Mouse (Mus musculus): Measurements from ENCODE around the gene Macrod1. TPM values are rescaled to one million over a fixed set of nuclear protein-coding genes. Genes with fewer than 3 reads are reported as not detected.

The Macrod1 gene
- 9.9 and 10.7 TPM in 2 replicates for polyA plus RNA-seq (2014; fragmentation: Nextera tagmentation; extraction: Ambion mirVana)

- Histone ChIP-seq H3K27me3 (ENCODE audit: control insufficient read depth, insufficient read depth, low read length) (peaks cover 5% of the 10 kb centered on the region; the same call in 1 of the 2 replicates), H3K4me1 (ENCODE audit: control insufficient read depth, insufficient read depth, low read length) (peaks cover 7% of the 10 kb centered on the region), H3K27ac (ENCODE audit: low read depth, low read length) (no peak within 1 kb of the TSS; the same call in 1 of the 2 replicates), H3K4me3 (ENCODE audit: low read length) (peak within 1 kb of the TSS; percentile 74), H3K36me3 (ENCODE audit: control insufficient read depth, insufficient read depth, low read length) (no peaks in the 10 kb centered on the region), H3K9ac (ENCODE audit: low read depth, low read length) (peak within 1 kb of the TSS; percentile 64), H3K9me3 (ENCODE audit: control insufficient read depth, low read length) (no peaks in the 10 kb centered on the region), H3K4me2 (replicated peaks; ENCODE audit: low read depth, low read length) (peak within 1 kb of the TSS; percentile 99)
- WGBS = 1% methylated on average over 57 of the region's 72 CpGs
- ATAC-seq (ENCODE audit: low FRiP score, low TSS enrichment) = peak; percentile 54
These were observed at the start of gene Macrod1 for GRCm38 (mm10) chr19:7056248-7057087. Macrod1 (plus strand) TSS chr19:7056810.

- Histone ChIP-seq H3K9ac (ENCODE audit: low read depth, low read length) (no peak overlapping the region), H3K4me1 (ENCODE audit: control insufficient read depth, insufficient read depth, low read length) (no peaks in the 10 kb centered on the region), H3K9me3 (ENCODE audit: control insufficient read depth, low read length) (no peaks in the 10 kb centered on the region), H3K27me3 (ENCODE audit: control insufficient read depth, insufficient read depth, low read length) (no peaks in the 10 kb centered on the region), H3K4me3 (ENCODE audit: low read length) (no peak overlapping the region), H3K27ac (ENCODE audit: low read depth, low read length) (no peak overlapping the region), H3K36me3 (ENCODE audit: control insufficient read depth, insufficient read depth, low read length) (no peaks in the 10 kb centered on the region), H3K4me2 (replicated peaks; ENCODE audit: low read depth, low read length) (no peak overlapping the region)
- ATAC-seq (ENCODE audit: low FRiP score, low TSS enrichment) = no peak
- 89% methylated on average over 9 of the region's 9 CpGs for WGBS
These were observed 49.6 kb upstream of the Macrod1 start for GRCm38 (mm10) chr19:7006892-7007593.

GRCm38 (mm10) chr19:7012426-7012825 is 44.2 kb upstream of the Macrod1 start:
- H3K4me2 ChIP-seq (replicated peaks; ENCODE audit: low read depth, low read length) = no peak overlapping the region
- no peaks in the 10 kb centered on the region for H3K4me1 ChIP-seq (ENCODE audit: control insufficient read depth, insufficient read depth, low read length)
- no peak overlapping the region for H3K4me3 ChIP-seq (ENCODE audit: low read length)
- H3K36me3 ChIP-seq (ENCODE audit: control insufficient read depth, insufficient read depth, low read length) = no peaks in the 10 kb centered on the region
- ATAC-seq (ENCODE audit: low FRiP score, low TSS enrichment) = no peak
- 63% methylated on average over 4 of the region's 4 CpGs for WGBS
- H3K9me3 ChIP-seq (ENCODE audit: control insufficient read depth, low read length) = no peaks in the 10 kb centered on the region
- no peak overlapping the region for H3K9ac ChIP-seq (ENCODE audit: low read depth, low read length)
- H3K27me3 ChIP-seq (ENCODE audit: control insufficient read depth, insufficient read depth, low read length) = no peaks in the 10 kb centered on the region
- H3K27ac ChIP-seq (ENCODE audit: low read depth, low read length) = no peak overlapping the region

- H3K9me3 ChIP-seq (ENCODE audit: control insufficient read depth, low read length) = no peaks in the 10 kb centered on the region
- H3K4me3 ChIP-seq (ENCODE audit: low read length) = no peak overlapping the region
- no peak overlapping the region for H3K4me2 ChIP-seq (replicated peaks; ENCODE audit: low read depth, low read length)
- no peak for ATAC-seq (ENCODE audit: low FRiP score, low TSS enrichment)
- H3K4me1 ChIP-seq (ENCODE audit: control insufficient read depth, insufficient read depth, low read length) = no peaks in the 10 kb centered on the region
- no peak overlapping the region for H3K27ac ChIP-seq (ENCODE audit: low read depth, low read length)
- H3K36me3 ChIP-seq (ENCODE audit: control insufficient read depth, insufficient read depth, low read length) = peaks cover 8% of the 10 kb centered on the region
- H3K9ac ChIP-seq (ENCODE audit: low read depth, low read length) = 0 out of 2 replicates have a peak overlapping the region, but pooled peaks have one; percentile 12
- H3K27me3 ChIP-seq (ENCODE audit: control insufficient read depth, insufficient read depth, low read length) = no peaks in the 10 kb centered on the region
- 89% methylated on average over 9 of the region's 9 CpGs for WGBS
These were observed 42.6 kb upstream of the Macrod1 start for GRCm38 (mm10) chr19:7013984-7014383.

GRCm38 (mm10) chr19:7014481-7015135 is 42.0 kb upstream of the Macrod1 start:
- H3K9ac ChIP-seq (ENCODE audit: low read depth, low read length) = 0 out of 2 replicates have a peak overlapping the region, but pooled peaks have one; percentile 12
- no peak overlapping the region for H3K4me3 ChIP-seq (ENCODE audit: low read length)
- no peak overlapping the region for H3K4me2 ChIP-seq (replicated peaks; ENCODE audit: low read depth, low read length)
- no peaks in the 10 kb centered on the region for H3K27me3 ChIP-seq (ENCODE audit: control insufficient read depth, insufficient read depth, low read length)
- no peaks in the 10 kb centered on the region for H3K4me1 ChIP-seq (ENCODE audit: control insufficient read depth, insufficient read depth, low read length)
- 95% methylated on average over 19 of the region's 20 CpGs for WGBS
- no peak for ATAC-seq (ENCODE audit: low FRiP score, low TSS enrichment)
- no peaks in the 10 kb centered on the region for H3K9me3 ChIP-seq (ENCODE audit: control insufficient read depth, low read length)
- no peak overlapping the region for H3K27ac ChIP-seq (ENCODE audit: low read depth, low read length)
- peaks cover 15% of the 10 kb centered on the region for H3K36me3 ChIP-seq (ENCODE audit: control insufficient read depth, insufficient read depth, low read length)

- Histone ChIP-seq H3K4me2 (replicated peaks; ENCODE audit: low read depth, low read length) (no peak overlapping the region), H3K27me3 (ENCODE audit: control insufficient read depth, insufficient read depth, low read length) (no peaks in the 10 kb centered on the region), H3K9me3 (ENCODE audit: control insufficient read depth, low read length) (no peaks in the 10 kb centered on the region), H3K36me3 (ENCODE audit: control insufficient read depth, insufficient read depth, low read length) (peaks cover 47% of the 10 kb centered on the region), H3K4me1 (ENCODE audit: control insufficient read depth, insufficient read depth, low read length) (no peaks in the 10 kb centered on the region), H3K27ac (ENCODE audit: low read depth, low read length) (no peak overlapping the region), H3K4me3 (ENCODE audit: low read length) (no peak overlapping the region), H3K9ac (ENCODE audit: low read depth, low read length) (no peak overlapping the region)
- no peak for ATAC-seq (ENCODE audit: low FRiP score, low TSS enrichment)
- WGBS = 72% methylated on average over 12 of the region's 12 CpGs
These were observed 38.8 kb upstream of the Macrod1 start for GRCm38 (mm10) chr19:7017541-7018457.

GRCm38 (mm10) chr19:7018546-7018945 is 38.1 kb upstream of the Macrod1 start:
- Histone ChIP-seq H3K27me3 (ENCODE audit: control insufficient read depth, insufficient read depth, low read length) (no peaks in the 10 kb centered on the region), H3K9ac (ENCODE audit: low read depth, low read length) (no peak overlapping the region), H3K4me2 (replicated peaks; ENCODE audit: low read depth, low read length) (no peak overlapping the region), H3K36me3 (ENCODE audit: control insufficient read depth, insufficient read depth, low read length) (peaks cover 54% of the 10 kb centered on the region), H3K27ac (ENCODE audit: low read depth, low read length) (no peak overlapping the region), H3K4me3 (ENCODE audit: low read length) (no peak overlapping the region), H3K4me1 (ENCODE audit: control insufficient read depth, insufficient read depth, low read length) (no peaks in the 10 kb centered on the region), H3K9me3 (ENCODE audit: control insufficient read depth, low read length) (no peaks in the 10 kb centered on the region)
- no peak for ATAC-seq (ENCODE audit: low FRiP score, low TSS enrichment)
- 89% methylated on average over 11 of the region's 11 CpGs for WGBS

- Histone ChIP-seq H3K27ac (ENCODE audit: low read depth, low read length) (no peak within 1 kb of the TSS), H3K4me1 (ENCODE audit: control insufficient read depth, insufficient read depth, low read length) (no peaks in the 10 kb centered on the region), H3K9me3 (ENCODE audit: control insufficient read depth, low read length) (no peaks in the 10 kb centered on the region), H3K4me2 (replicated peaks; ENCODE audit: low read depth, low read length) (no peak within 1 kb of the TSS), H3K27me3 (ENCODE audit: control insufficient read depth, insufficient read depth, low read length) (no peaks in the 10 kb centered on the region), H3K4me3 (ENCODE audit: low read length) (no peak within 1 kb of the TSS), H3K9ac (ENCODE audit: low read depth, low read length) (no peak within 1 kb of the TSS), H3K36me3 (ENCODE audit: control insufficient read depth, insufficient read depth, low read length) (peaks cover 61% of the 10 kb centered on the region)
- ATAC-seq (ENCODE audit: low FRiP score, low TSS enrichment) = no peak
- 82% methylated on average over 5 of the region's 5 CpGs for WGBS
These were observed 37.4 kb upstream of the Macrod1 start, which contains the start of gene Fermt3 for GRCm38 (mm10) chr19:7019191-7019590. Fermt3 (minus strand) TSS chr19:7019469.

Measured in kidney, embryonic 14.5 days (tissue).